Mouse (Mus musculus) frontal cortex, adult (tissue): ENCODE measurements at regions not wholly inside any gene's neighbourhood (a gene's known extent, or its start where the extent isn't known, plus 50 kb on each side); places are given as distances from the start of the nearest gene placed in this dataset.
A peak's percentile ranks its signal among the peaks of the same experiment; 100 is the strongest.

Experiments used
- ATAC-seq: cut with Nextera tagmentation; 2 replicates; pipeline ENCODE4 v1.9.2; 2017; ENCODE audit warnings: mild to moderate bottlenecking, moderate library complexity, mixed read lengths; ENCODE audit not compliant: low TSS enrichment

GRCm38 (mm10) chr16:86000846-86001245, 99.2 kb upstream of the Adamts5 start:
- ATAC-seq, result peak; percentile 99

DNA sequence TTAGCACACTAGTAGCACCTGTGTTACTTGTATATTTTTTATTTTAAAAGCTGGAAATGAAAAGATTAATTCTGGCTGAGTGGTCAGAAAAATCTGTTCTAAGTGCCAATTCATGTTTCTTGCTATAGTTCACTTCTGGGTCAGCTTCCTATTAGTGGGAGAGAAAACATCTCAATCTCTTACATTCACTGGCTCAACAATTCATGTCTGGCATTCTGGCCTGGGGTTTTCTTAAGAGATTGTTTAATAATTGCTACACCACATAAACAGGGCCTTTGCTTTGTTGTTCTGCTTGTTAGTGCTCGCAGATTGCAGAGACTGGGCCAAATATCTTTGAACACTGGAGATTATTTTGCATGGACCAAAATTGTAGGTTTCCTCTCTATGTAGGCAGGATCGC, 84.2 kb upstream of the Adamts5 start:
- ATAC-seq, result no peak

DNA sequence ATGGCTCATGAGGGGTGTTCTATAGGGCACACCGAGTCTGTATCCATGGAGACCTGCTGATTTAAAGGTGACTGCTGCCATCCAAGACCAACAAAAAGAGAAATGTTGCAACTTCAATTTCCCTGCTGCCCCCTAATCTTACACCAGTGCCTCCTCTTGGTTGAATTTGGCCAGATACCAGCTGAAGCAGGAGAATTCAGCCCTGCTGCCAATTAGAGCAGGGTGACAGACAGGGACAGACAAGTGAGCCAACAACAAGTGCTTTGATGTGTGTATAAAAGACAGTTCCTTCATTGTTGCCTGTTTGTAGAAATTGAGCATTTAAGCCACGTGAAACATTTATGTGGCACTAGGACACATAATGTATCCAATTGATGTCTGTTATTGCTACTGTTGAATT, 75.5 kb upstream of the Adamts5 start:
- no peak for ATAC-seq

GRCm38 (mm10) chr16:85966892-85967444, 65.3 kb upstream of the Adamts5 start:
- ATAC-seq, result no peak

DNA sequence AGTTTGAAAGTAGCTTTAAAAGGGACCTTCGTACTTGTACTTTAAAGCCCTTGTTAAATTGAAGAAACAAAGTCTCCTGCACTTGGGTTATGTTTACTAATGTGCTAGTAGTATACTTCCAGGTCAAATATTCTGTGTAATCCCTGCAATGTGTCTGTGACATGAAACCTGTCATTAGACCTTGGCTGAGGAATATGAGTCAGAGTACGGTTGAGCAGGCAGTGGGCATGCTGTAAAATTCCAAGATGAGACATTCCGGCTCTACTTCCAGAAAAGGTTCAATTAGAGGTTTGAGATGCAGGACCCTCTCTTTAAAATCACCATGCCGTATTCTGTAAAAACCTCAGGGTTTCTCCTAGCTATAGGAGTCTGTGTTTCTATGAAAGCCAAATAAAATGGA, 64.6 kb upstream of the Adamts5 start:
- ATAC-seq, result no peak

GRCm38 (mm10) chr16:85964352-85965210, 63.0 kb upstream of the Adamts5 start:
- ATAC-seq, result no peak

GRCm38 (mm10) chr16:85956006-85956562, 54.5 kb upstream of the Adamts5 start:
- ATAC-seq, result no peak

- no peak for ATAC-seq
Measured at GRCm38 (mm10) chr16:85951628-85952027, 50.0 kb upstream of the Adamts5 start.
